Mouse (Mus musculus): Measurements from ENCODE around the gene Tm7sf2. TPM values are rescaled to one million over a fixed set of nuclear protein-coding genes. Genes with fewer than 3 reads are reported as not detected.

The Tm7sf2 gene
- polyA plus RNA-seq, 1 experiment from 2014 or later = 30.8 TPM

DNA sequence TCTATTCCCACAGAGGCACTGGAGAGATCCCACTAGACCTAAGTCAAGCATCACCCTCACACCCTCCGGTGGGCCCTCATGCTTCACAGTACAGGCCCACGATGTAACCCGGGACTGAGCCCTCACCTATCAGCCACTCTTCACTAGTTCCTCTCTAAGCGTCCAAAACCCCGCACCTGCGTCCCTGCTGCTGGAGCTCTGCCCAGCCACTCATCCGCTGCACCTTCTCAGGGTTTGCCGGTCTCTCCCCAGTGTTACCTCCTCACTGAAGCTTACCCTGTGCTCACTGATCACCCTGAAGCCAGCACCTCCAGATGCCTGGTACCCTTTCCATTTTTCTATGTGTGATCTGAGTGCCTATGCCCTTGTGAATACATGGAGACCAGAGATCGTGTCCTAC, 25.9 kb downstream of the Tm7sf2 start:
- no peak for ATAC-seq (replicated peaks; ENCODE audit: low FRiP score)
- H3K27ac ChIP-seq (ENCODE audit: low read depth, low read length) = no peak overlapping the region
- WGBS = 91% methylated on average over 9 of the region's 9 CpGs

DNA sequence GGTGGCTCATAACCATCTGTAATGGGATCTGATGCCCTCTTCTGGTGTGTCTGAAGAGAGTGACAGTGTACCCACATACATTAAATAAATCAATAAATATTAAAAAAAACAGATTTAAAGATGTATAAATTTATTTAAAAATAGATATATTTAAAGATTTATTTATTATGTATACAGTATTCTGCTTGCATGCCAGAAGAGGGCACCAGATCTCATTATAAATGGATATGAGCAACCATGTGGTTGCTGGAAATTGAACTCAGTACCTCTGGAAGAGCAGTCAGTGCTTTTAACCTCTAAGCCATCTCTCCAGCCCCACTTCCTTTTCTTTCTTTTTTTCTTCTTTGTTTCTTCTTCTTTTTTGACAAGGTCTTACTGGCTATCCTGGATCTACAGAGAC, 28.2 kb downstream of the Tm7sf2 start:
- DNase-seq (ENCODE audit: low spot score) = no peak
- no peak for ATAC-seq (replicated peaks; ENCODE audit: low FRiP score)
- Histone ChIP-seq H3K9me3 (ENCODE audit: control insufficient read depth, low read length) (no peaks in the 10 kb centered on the region), H3K27me3 (replicated peaks; ENCODE audit: control insufficient read depth, insufficient read depth, low read length) (no peaks in the 10 kb centered on the region), H3K27ac (ENCODE audit: low read depth, low read length) (no peak overlapping the region), H3K36me3 (ENCODE audit: control insufficient read depth, insufficient read depth, low read length) (no peaks in the 10 kb centered on the region), H3K4me1 (replicated peaks; ENCODE audit: control insufficient read depth, insufficient read depth, low read length) (no peaks in the 10 kb centered on the region), H3K9ac (ENCODE audit: low read depth, low read length) (no peak overlapping the region), H3K4me3 (ENCODE audit: low read depth, low read length) (no peak overlapping the region), H3K4me2 (no peak overlapping the region)

More for the DNA sequence above, 25.9 kb downstream of the Tm7sf2 start:
- no peak for DNase-seq (ENCODE audit: low spot score)
- Histone ChIP-seq H3K4me1 (replicated peaks; ENCODE audit: control insufficient read depth, insufficient read depth, low read length) (no peaks in the 10 kb centered on the region; the same call in 1 of the 2 replicates), H3K4me2 (no peak overlapping the region), H3K27me3 (replicated peaks; ENCODE audit: control insufficient read depth, insufficient read depth, low read length) (no peaks in the 10 kb centered on the region), H3K9ac (ENCODE audit: low read depth, low read length) (no peak overlapping the region), H3K36me3 (ENCODE audit: control insufficient read depth, insufficient read depth, low read length) (no peaks in the 10 kb centered on the region), H3K9me3 (ENCODE audit: control insufficient read depth, low read length) (no peaks in the 10 kb centered on the region), H3K4me3 (ENCODE audit: low read depth, low read length) (no peak overlapping the region)

DNA sequence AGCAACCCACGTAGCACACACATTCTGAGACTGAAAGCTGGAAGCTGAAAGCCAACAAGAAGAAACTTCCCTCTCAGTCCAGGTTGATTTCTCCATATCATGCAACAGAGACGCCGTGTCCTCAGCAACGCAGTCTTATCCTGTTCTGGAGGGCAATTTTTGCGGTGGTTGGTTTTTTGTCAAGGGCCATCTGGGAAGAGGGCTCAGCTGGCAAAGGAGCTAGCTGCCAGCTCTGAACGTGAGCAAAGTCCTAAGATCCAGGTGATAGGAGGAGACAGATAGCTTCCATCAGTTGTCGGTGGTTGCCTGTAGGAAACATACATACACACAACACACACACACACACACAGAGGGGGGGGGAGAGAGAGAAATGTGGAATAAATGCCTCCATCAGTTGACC, 29.8 kb downstream of the Tm7sf2 start:
- no peaks in the 10 kb centered on the region for H3K4me1 ChIP-seq (replicated peaks; ENCODE audit: control insufficient read depth, insufficient read depth, low read length)
- no peak overlapping the region for H3K9ac ChIP-seq (ENCODE audit: low read depth, low read length)
- WGBS = 72% methylated on average over 7 of the region's 7 CpGs
- ATAC-seq (replicated peaks; ENCODE audit: low FRiP score) (no peak), DNase-seq (ENCODE audit: low spot score) (no peak)
- no peak overlapping the region for H3K27ac ChIP-seq (ENCODE audit: low read depth, low read length)
- no peak overlapping the region for H3K4me3 ChIP-seq (ENCODE audit: low read depth, low read length)
- no peaks in the 10 kb centered on the region for H3K9me3 ChIP-seq (ENCODE audit: control insufficient read depth, low read length)
- H3K4me2 ChIP-seq = no peak overlapping the region
- H3K27me3 ChIP-seq (replicated peaks; ENCODE audit: control insufficient read depth, insufficient read depth, low read length) = no peaks in the 10 kb centered on the region
- H3K36me3 ChIP-seq (ENCODE audit: control insufficient read depth, insufficient read depth, low read length) = no peaks in the 10 kb centered on the region

DNA sequence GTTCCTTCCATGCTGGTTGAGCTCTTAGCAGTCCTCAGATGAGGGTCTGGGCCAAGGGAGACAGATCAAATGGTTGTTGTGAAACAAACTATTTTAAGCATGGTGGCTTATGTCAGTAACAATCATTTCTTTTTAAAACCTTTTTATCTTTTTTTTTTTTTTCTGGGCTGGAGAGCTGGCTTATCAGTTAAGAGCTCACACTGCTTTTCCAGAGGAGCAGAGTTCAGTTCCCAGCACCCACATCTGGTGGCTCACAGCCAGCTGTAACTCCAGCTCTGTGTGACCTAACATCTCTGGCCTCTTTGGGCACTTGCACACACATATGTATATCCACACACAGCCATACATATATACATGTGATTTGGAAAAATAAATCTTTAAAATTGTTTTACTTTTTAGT, 30.5 kb downstream of the Tm7sf2 start:
- Histone ChIP-seq H3K4me2 (no peak overlapping the region), H3K27me3 (replicated peaks; ENCODE audit: control insufficient read depth, insufficient read depth, low read length) (no peaks in the 10 kb centered on the region), H3K27ac (ENCODE audit: low read depth, low read length) (no peak overlapping the region), H3K4me3 (ENCODE audit: low read depth, low read length) (no peak overlapping the region), H3K9me3 (ENCODE audit: control insufficient read depth, low read length) (no peaks in the 10 kb centered on the region), H3K36me3 (ENCODE audit: control insufficient read depth, insufficient read depth, low read length) (no peaks in the 10 kb centered on the region), H3K4me1 (replicated peaks; ENCODE audit: control insufficient read depth, insufficient read depth, low read length) (no peaks in the 10 kb centered on the region), H3K9ac (ENCODE audit: low read depth, low read length) (no peak overlapping the region)
- DNase-seq (ENCODE audit: low spot score) (no peak), ATAC-seq (replicated peaks; ENCODE audit: low FRiP score) (no peak)

DNA sequence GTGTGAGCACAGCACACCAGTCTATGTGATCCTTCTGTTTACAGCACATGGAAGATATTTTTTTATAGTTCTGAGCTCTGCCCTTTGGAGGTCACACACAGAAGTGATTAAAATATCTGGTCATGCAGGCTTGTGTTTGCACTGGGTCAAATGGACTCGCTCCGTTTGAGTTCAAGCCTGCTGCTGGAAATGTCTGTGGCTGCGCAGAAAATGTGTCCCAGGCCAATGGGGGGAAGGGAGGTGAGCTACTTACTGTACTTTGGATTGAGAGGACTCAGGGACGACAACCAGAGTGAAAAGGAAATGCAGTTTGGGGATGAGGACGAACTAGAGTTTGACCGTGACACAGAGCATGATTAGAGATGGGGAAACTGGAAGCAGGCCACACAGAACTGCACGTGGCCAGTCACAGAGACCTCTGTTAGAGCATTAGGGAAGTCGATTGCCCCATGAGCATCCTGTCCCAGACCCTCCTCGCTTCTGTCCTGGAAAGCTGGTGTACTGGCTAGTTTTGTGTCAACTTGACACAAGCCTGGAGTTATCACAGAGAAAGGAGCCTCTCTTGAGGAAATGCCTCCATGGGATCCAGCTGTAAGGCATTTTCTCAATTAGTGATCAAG, 32.1 kb downstream of the Tm7sf2 start:
- Histone ChIP-seq H3K4me3 (ENCODE audit: low read depth, low read length) (no peak overlapping the region), H3K4me2 (no peak overlapping the region), H3K9ac (ENCODE audit: low read depth, low read length) (no peak overlapping the region), H3K36me3 (ENCODE audit: control insufficient read depth, insufficient read depth, low read length) (no peaks in the 10 kb centered on the region), H3K27ac (ENCODE audit: low read depth, low read length) (no peak overlapping the region), H3K27me3 (replicated peaks; ENCODE audit: control insufficient read depth, insufficient read depth, low read length) (no peaks in the 10 kb centered on the region; the same call in 1 of the 2 replicates), H3K9me3 (ENCODE audit: control insufficient read depth, low read length) (no peaks in the 10 kb centered on the region), H3K4me1 (replicated peaks; ENCODE audit: control insufficient read depth, insufficient read depth, low read length) (no peaks in the 10 kb centered on the region)
- 53% methylated on average over 9 of the region's 9 CpGs for WGBS
- DNase-seq (ENCODE audit: low spot score) = no peak
- ATAC-seq (replicated peaks; ENCODE audit: low FRiP score) = no peak

DNA sequence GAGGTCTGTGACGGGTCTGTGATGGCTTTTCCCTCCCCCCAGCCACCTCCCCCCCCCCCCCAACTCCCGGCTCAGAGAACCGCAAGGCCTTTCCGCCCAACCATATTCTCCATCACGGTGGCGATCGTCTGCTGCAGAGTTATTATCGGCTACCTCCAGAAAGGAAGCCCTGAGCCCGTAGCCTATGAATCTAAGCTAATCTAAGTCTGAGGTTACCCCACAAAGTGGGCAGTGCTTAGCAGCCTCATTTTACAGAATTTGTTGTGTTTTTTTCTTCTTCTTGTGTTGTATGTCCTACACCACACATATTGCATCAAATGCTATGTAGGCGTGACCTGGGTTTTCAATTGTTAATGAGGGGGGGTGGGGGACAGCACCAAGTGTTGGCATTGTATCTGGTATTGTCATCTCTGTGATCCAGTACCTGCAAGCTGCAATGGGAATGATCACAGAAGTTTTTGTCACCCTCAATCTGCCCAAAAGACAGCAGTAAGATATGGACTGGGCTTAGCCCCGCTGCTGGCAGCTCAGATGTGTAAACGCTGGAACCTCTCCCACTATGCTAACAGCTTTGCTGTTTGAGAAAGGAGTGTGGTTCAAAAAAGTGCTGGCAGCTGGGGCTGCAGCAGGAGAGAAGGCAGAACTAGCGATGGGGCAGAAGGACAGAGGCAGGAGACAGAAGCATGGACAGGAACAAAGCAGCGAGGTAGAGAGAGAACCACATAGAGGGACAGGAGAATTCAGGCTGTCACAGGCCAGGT, 37.5 kb downstream of the Tm7sf2 start:
- Histone ChIP-seq H3K36me3 (ENCODE audit: control insufficient read depth, insufficient read depth, low read length) (no peaks in the 10 kb centered on the region), H3K9ac (ENCODE audit: low read depth, low read length) (no peak overlapping the region; the same call in 1 of the 2 replicates), H3K27me3 (replicated peaks; ENCODE audit: control insufficient read depth, insufficient read depth, low read length) (no peaks in the 10 kb centered on the region; the same call in 1 of the 2 replicates), H3K9me3 (ENCODE audit: control insufficient read depth, low read length) (no peaks in the 10 kb centered on the region), H3K4me2 (no peak overlapping the region), H3K4me1 (replicated peaks; ENCODE audit: control insufficient read depth, insufficient read depth, low read length) (no peaks in the 10 kb centered on the region), H3K27ac (ENCODE audit: low read depth, low read length) (no peak overlapping the region), H3K4me3 (ENCODE audit: low read depth, low read length) (no peak overlapping the region)
- no peak for DNase-seq (ENCODE audit: low spot score)
- WGBS = 63% methylated on average over 14 of the region's 14 CpGs
- no peak for ATAC-seq (replicated peaks; ENCODE audit: low FRiP score)

DNA sequence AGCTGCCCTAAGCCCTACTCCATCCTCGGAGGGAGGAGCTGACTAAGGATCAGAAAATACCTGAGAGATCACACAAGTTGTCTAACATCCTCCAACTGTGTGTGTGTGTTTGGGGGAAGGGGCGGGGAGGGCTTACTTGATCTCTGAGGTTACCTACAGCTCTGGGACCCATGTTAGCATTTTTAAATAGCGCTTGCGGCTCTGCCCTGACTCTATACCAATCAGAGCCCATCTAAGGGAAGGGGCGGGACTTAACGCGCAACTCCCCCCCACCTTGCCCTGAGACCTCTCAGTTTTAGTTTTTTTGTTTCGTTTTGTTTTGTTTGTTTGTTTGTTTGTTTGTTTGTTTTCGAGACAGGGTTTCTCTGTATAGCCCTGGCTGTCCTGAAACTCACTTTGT, 38.7 kb downstream of the Tm7sf2 start:
- Histone ChIP-seq H3K4me2 (no peak overlapping the region), H3K9me3 (ENCODE audit: control insufficient read depth, low read length) (no peaks in the 10 kb centered on the region), H3K4me3 (ENCODE audit: low read depth, low read length) (no peak overlapping the region), H3K9ac (ENCODE audit: low read depth, low read length) (no peak overlapping the region), H3K27ac (ENCODE audit: low read depth, low read length) (no peak overlapping the region), H3K36me3 (ENCODE audit: control insufficient read depth, insufficient read depth, low read length) (no peaks in the 10 kb centered on the region), H3K27me3 (replicated peaks; ENCODE audit: control insufficient read depth, insufficient read depth, low read length) (no peaks in the 10 kb centered on the region; the same call in 1 of the 2 replicates), H3K4me1 (replicated peaks; ENCODE audit: control insufficient read depth, insufficient read depth, low read length) (no peaks in the 10 kb centered on the region)
- WGBS = 72% methylated on average over 9 of the region's 9 CpGs
- DNase-seq (ENCODE audit: low spot score) (no peak), ATAC-seq (replicated peaks; ENCODE audit: low FRiP score) (no peak)

DNA sequence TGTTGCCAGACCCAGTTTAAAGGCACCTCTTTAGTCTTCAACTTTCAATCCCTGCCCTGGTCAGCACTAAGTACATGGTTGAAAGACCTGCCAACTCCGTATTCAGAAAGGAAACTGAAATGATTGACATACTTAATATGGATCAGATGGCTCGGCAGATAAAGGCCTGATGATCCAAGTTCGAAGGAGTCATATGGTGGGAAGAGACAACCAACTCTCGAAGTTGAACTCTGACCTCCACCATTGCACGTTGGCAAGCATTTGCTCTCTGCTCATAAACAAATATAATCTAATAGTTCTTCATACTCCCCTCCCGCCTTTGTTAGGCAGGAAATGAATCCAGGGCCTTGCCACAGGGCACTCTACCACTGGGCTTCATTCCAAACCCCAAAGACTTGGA, 39.2 kb downstream of the Tm7sf2 start:
- no peak for ATAC-seq (replicated peaks; ENCODE audit: low FRiP score)
- 81% methylated on average over 6 of the region's 6 CpGs for WGBS

DNA sequence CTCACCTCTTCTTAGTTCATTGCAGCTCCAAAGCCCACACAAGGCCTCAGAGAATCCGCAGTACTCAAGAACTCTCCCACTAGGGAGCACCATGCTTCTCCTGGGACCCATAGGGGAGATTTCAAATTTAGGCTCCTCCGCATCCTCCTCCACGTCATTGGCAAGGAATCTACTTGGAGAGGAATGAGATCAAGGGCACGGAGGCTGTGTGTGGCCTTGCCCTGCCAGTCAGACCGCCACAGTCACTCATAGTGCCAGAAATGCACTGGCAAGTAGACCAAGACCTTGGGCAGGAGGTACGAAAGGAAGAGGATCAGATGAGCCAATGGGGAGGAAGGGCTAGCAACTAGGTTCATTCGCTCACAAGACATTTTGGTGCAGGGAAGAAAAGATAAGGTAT, 44.2 kb downstream of the Tm7sf2 start:
- Histone ChIP-seq H3K4me3 (ENCODE audit: low read depth, low read length) (no peak overlapping the region), H3K4me2 (no peak overlapping the region), H3K27me3 (replicated peaks; ENCODE audit: control insufficient read depth, insufficient read depth, low read length) (no peaks in the 10 kb centered on the region), H3K9me3 (ENCODE audit: control insufficient read depth, low read length) (no peaks in the 10 kb centered on the region), H3K4me1 (replicated peaks; ENCODE audit: control insufficient read depth, insufficient read depth, low read length) (peaks cover 6% of the 10 kb centered on the region), H3K36me3 (ENCODE audit: control insufficient read depth, insufficient read depth, low read length) (no peaks in the 10 kb centered on the region), H3K9ac (ENCODE audit: low read depth, low read length) (no peak overlapping the region), H3K27ac (ENCODE audit: low read depth, low read length) (no peak overlapping the region)
- DNase-seq (ENCODE audit: low spot score) (no peak), ATAC-seq (replicated peaks; ENCODE audit: low FRiP score) (no peak)
- WGBS = 81% methylated on average over 7 of the region's 7 CpGs

More for the DNA sequence above, 39.2 kb downstream of the Tm7sf2 start:
- Histone ChIP-seq H3K36me3 (ENCODE audit: control insufficient read depth, insufficient read depth, low read length) (no peaks in the 10 kb centered on the region), H3K4me1 (replicated peaks; ENCODE audit: control insufficient read depth, insufficient read depth, low read length) (no peaks in the 10 kb centered on the region), H3K4me3 (ENCODE audit: low read depth, low read length) (no peak overlapping the region), H3K9me3 (ENCODE audit: control insufficient read depth, low read length) (no peaks in the 10 kb centered on the region), H3K27me3 (replicated peaks; ENCODE audit: control insufficient read depth, insufficient read depth, low read length) (no peaks in the 10 kb centered on the region; the same call in 1 of the 2 replicates), H3K4me2 (no peak overlapping the region), H3K27ac (ENCODE audit: low read depth, low read length) (no peak overlapping the region), H3K9ac (ENCODE audit: low read depth, low read length) (no peak overlapping the region)
- no peak for DNase-seq (ENCODE audit: low spot score)

Measured in liver, embryonic 11.5 days (tissue).